Mouse (Mus musculus) lung, postnatal 0 days (tissue): ENCODE data around the gene Trappc10.

Experiments used
- CTCF ChIP-seq: IDR thresholded peaks from 2 replicates; pipeline ENCODE4 v1.5.1; 2016; ENCODE audit warnings: antibody characterized with exemption, mild to moderate bottlenecking
- EP300 ChIP-seq: IDR thresholded peaks from 2 replicates; pipeline ENCODE4 v1.6.1; 2016; ENCODE audit warnings: antibody characterized with exemption, mild to moderate bottlenecking, control low read depth

GRCm38 (mm10) chr10:78148834-78149766 lies 95.3 kb downstream of the Trappc10 start:
- TF ChIP-seq CTCF (no peak), EP300 (no peak)
